17 mouse cellular contexts compared by ENCODE assay signal in the genomic region with DNA sequence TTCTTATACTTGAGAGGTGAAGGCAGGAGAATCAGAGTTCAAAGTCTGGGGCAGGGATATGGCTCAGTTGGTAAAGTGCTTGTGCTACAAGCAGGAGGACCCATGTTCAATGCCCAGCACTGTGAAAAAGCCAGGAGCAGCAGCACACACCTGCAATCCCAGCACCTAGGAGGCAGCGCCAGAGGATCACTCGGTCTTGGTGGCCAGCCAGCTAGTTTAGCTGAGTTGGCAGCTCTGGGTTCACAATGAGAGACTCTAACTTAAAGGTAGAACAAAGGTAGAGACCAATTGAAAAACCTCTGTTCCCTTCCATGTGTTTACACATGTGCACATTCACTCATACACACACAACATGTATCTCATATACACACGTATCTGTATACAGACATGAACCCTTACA. TPM values are rescaled to one million over a fixed set of nuclear protein-coding genes. Genes with fewer than 3 reads are reported as not detected.
"Had no signal": no experiment of that assay in that cellular context is flagged by ENCODE, and none has a peak within 500 bp of the region (broad histone marks: within the 10 kb centered on the region; RNA-seq: fewer than 3 reads in every experiment).

No protein-coding gene starts in this region.

- H3K36me3 ChIP-seq: limb, embryonic 12.5 days; limb, embryonic 15.5 days; liver, embryonic 13.5 days; midbrain, embryonic 12.5 days; neural tube, embryonic 13.5 days; stomach, embryonic 15.5 days had no signal

- H3K27me3 ChIP-seq: limb, embryonic 12.5 days; limb, embryonic 15.5 days; liver, embryonic 13.5 days; midbrain, embryonic 12.5 days; neural tube, embryonic 13.5 days; stomach, embryonic 15.5 days had no signal

- H3K27ac ChIP-seq: limb, embryonic 12.5 days; limb, embryonic 15.5 days; liver, embryonic 13.5 days; midbrain, embryonic 12.5 days; neural tube, embryonic 13.5 days; stomach, embryonic 15.5 days had no signal

- H3K4me3 ChIP-seq: limb, embryonic 12.5 days; limb, embryonic 15.5 days; liver, embryonic 13.5 days; midbrain, embryonic 12.5 days; myocyte; neural tube, embryonic 13.5 days; stomach, embryonic 15.5 days had no signal

- DNase-seq: left cerebral cortex, postnatal 4 days; liver, embryonic 13.5 days; lung, adult 2 months; lung, postnatal 14 days; lung, postnatal 4 days; retina, postnatal 1 day; right cerebral cortex, postnatal 25 days; spleen, adult 18-20 months; thymus, postnatal 25 days had no signal

- ATAC-seq: intestine, postnatal 0 days; midbrain, embryonic 16.5 days had no signal

- H3K4me1 ChIP-seq: limb, embryonic 12.5 days; limb, embryonic 15.5 days; liver, embryonic 13.5 days; midbrain, embryonic 12.5 days; neural tube, embryonic 13.5 days; stomach, embryonic 15.5 days had no signal

- H3K4me2 ChIP-seq: limb, embryonic 12.5 days; limb, embryonic 15.5 days; liver, embryonic 13.5 days; midbrain, embryonic 12.5 days; neural tube, embryonic 13.5 days; stomach, embryonic 15.5 days had no signal

- H3K9ac ChIP-seq: limb, embryonic 12.5 days; limb, embryonic 15.5 days; liver, embryonic 13.5 days; midbrain, embryonic 12.5 days; neural tube, embryonic 13.5 days; stomach, embryonic 15.5 days had no signal

- H3K9me3 ChIP-seq: limb, embryonic 12.5 days; limb, embryonic 15.5 days; liver, embryonic 13.5 days; midbrain, embryonic 12.5 days; neural tube, embryonic 13.5 days; stomach, embryonic 15.5 days had no signal

RNA-seq across cellular contexts. Expression of a gene that starts 1.5 kb away (rescaled TPM):
- polyA plus RNA-seq: lung, adult 2 months had no signal
